Mouse (Mus musculus): ENCODE measurements around the gene Gm10392. TPM values are rescaled to one million over a fixed set of nuclear protein-coding genes. Genes with fewer than 3 reads are reported as not detected.

The Gm10392 gene
- not detected for polyA plus RNA-seq (2014; fragmentation: Illumina TruSeq; extraction: RNeasy Lipid Tissue Mini Kit (QIAGEN cat#74804); ENCODE audit: low read depth, low replicate concordance)

DNA sequence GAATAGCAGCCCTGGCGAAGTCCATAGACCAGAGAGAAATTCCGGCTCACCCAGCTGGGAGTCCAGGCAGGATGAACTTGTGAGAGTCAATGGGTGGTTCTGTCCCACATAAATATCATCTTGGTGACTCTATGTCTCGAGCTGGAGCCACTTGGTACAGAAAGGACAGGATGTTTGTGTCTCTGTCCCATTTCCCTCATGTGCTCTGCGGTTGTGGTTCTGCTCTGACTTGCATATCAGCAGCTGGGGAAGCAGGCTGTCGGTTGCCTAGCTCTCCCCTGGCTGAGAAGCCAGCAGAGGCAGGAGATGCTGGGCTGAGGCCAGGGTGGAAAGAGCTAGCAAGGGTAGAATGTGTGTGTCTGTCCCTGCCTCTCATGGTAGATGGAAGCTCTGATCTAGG, at the start of gene Gm10392:
Gene Gm10392 (minus strand): TSS at position 156 of the 400 bp plus-strand sequence.

DNA sequence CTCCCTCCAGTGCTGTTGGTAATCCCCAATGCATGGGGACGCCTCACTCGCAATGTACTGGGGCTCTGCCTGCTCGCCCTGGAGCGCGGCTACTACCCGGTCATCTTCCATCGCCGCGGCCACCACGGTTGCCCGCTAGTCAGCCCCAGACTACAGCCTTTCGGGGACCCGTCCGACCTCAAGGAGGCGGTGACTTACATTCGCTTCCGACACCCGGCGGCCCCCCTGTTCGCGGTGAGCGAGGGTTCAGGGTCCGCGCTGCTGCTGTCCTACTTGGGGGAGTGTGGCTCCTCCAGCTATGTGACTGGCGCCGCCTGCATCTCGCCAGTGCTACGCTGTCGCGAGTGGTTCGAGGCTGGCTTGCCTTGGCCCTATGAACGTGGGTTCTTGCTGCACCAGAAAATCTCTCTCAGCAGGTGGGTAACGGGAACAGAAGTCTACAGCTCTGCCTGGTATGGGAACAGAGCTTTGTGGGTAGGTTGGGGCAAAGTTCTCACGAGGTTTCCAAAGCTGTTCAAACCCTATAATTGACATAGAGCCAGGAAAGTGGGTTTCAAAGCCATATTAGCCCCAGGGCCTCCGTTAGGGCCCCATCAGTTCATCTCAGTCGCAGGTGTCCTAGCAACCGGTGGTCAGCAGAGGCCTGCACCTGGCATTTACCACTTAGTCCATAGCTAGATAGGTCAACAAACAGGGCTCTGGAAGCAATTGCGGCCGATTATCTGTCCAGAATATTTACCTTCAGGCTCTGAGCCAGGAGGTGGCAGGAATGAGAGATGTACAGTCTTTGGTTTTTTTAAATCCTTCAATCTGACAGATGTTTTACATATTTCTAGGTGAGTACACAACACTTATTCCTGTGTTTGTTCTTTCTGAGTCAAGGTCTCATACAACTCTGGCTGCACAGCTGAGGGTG, 3.1 kb downstream of the Gm10392 start, which contains the start of gene Trp53i13:
Gene Trp53i13 (minus strand): TSS at position 344 of the 916 bp plus-strand sequence.

DNA sequence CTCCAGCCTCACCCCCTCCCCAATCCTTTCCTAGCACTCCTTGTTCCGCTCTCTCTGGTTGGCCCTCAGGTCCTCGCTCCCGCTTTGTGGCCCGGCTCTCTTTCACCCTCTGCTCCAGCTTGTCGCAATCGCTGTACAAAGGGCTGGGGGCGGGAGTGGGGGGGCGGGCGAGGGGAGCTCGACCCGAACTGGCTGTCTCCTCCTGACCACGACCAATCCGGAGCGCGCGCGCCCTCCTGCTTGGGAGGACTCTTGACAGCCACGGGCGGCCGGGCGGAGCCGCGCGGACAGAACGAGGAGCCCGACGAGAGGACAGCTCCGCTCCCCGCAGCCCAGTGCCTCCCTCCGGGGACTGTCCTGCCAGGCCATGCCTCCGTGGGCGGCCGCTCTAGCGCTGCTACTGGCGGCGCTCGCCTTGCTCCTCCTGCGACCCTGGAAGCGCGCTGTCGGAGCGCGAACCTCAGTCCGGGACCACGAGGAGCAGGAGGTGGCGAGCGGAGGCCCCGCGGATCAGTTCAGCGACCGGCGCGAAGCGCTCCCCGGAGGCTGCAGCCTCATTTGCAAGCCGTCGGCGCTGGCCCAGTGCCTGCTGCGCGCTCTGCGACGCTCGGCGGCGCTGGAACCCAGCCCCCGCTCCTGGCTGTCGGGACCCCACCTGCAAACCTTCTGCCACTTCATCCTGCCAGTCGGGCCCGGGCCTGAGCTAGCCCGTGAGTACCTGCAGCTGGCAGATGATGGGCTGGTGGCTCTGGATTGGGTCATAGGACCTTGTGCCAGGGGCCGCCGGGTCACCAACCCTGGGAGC, 4.0 kb downstream of the Gm10392 start, which contains the start of gene Abhd15:
Gene Abhd15 (plus strand): TSS at position 290 of the 805 bp plus-strand sequence.

DNA sequence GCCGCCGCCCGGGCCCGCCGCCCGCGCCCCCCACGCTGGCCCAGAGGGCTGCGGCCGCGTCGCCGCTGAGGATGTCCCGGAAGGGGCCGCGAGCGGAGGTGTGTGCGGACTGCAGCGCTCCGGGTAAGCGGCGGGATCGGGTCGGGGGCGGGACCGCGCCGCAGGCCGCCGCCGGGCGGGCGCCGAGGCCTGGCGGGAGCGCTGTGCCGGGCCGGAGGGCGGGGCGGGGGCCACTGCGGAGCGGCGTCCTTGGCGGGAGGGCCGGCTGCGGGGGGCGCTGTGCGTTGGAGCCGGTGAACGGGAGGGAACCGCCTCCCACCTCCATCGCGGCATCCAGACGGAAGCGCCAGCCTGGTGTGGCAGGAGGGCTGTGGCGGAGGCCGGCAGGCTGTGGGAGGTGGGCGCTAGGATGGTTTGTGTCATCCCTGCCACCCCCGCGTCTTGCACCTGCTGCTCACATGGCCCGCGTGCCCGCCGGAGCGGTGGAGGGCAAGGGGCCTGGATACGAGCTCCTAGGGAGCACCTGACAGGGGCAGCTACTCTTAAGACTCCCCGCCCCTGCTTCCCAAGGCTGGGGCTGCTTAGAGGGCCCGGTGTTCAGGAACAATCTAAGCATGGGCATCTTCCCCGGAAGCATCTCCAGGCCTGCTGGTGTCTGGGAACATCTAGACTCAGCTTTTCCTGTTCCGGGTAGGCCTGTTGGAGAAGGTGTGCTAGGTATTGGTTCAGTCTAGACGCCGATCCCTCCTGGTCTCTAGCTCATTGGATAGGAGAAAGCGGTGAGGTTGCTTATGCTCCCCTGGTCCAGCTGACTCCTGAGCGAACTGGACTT, 25.3 kb downstream of the Gm10392 start, which contains the start of gene Git1:
Gene Git1 (plus strand): TSS at position 51 of the 832 bp plus-strand sequence.

DNA sequence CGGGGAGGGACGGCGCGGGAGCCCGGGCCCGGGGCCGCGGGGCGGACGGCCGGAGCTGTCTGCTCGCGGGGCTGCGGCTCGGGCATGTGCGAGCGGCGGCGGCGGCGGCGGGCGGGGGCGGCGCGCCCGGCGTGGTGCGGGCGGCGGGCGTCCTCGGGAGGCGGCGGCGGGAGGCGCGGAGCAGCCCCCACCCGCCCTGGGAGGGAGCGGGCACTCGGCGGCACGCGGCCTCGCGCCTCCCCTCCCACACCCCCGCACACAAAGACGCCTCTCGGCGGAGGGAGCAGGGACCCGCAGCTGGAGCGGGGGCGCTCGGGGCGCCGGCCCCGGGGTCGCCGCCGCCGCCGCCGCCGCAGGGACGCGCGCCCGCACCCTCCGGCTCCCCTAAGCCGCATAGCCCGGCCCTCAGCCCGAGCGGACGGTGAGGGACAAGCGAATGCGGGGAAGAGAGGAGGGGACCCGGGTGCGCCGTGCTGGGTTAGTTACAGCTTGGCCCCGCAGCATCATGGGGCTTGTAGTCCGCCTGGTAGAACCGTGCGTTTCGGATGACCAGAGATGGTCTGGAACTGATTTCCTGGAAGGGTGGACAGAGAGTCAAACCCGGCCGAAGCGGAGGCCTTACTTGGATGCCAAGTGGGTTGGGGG, 29.3 kb downstream of the Gm10392 start, which contains the start of gene Ankrd13b:
Gene Ankrd13b (minus strand): TSS at position 88 of the 645 bp plus-strand sequence.

Other genes with a start within 250 kb of the Gm10392 start
- 6.1 TPM for gene Coro6, start 56.8 kb downstream of the Gm10392 start, polyA plus RNA-seq (2014; fragmentation: Illumina TruSeq; extraction: RNeasy Lipid Tissue Mini Kit (QIAGEN cat#74804); ENCODE audit: low read depth, low replicate concordance)
- gene Ankrd13b, start 29.5 kb downstream of the Gm10392 start, polyA plus RNA-seq (2014; fragmentation: Illumina TruSeq; extraction: RNeasy Lipid Tissue Mini Kit (QIAGEN cat#74804); ENCODE audit: low read depth, low replicate concordance) = 6.4 TPM
- gene Git1, start 25.6 kb downstream of the Gm10392 start, polyA plus RNA-seq (2014; fragmentation: Illumina TruSeq; extraction: RNeasy Lipid Tissue Mini Kit (QIAGEN cat#74804); ENCODE audit: low read depth, low replicate concordance) = 47.8 TPM
- gene Abhd15, start 4.1 kb downstream of the Gm10392 start, polyA plus RNA-seq (2014; fragmentation: Illumina TruSeq; extraction: RNeasy Lipid Tissue Mini Kit (QIAGEN cat#74804); ENCODE audit: low read depth, low replicate concordance) = 14.0 TPM
- 14.7 TPM for gene Trp53i13, start 3.2 kb downstream of the Gm10392 start, polyA plus RNA-seq (2014; fragmentation: Illumina TruSeq; extraction: RNeasy Lipid Tissue Mini Kit (QIAGEN cat#74804); ENCODE audit: low read depth, low replicate concordance)
- gene Taok1, start 88.6 kb upstream of the Gm10392 start, polyA plus RNA-seq (2014; fragmentation: Illumina TruSeq; extraction: RNeasy Lipid Tissue Mini Kit (QIAGEN cat#74804); ENCODE audit: low read depth, low replicate concordance) = 13.3 TPM
- 16.4 TPM for gene Nufip2, start 167.0 kb upstream of the Gm10392 start, polyA plus RNA-seq (2014; fragmentation: Illumina TruSeq; extraction: RNeasy Lipid Tissue Mini Kit (QIAGEN cat#74804); ENCODE audit: low read depth, low replicate concordance)
- not detected for gene Cryba1, start 206.1 kb upstream of the Gm10392 start, polyA plus RNA-seq (2014; fragmentation: Illumina TruSeq; extraction: RNeasy Lipid Tissue Mini Kit (QIAGEN cat#74804); ENCODE audit: low read depth, low replicate concordance)
- gene Myo18a, start 244.0 kb upstream of the Gm10392 start, polyA plus RNA-seq (2014; fragmentation: Illumina TruSeq; extraction: RNeasy Lipid Tissue Mini Kit (QIAGEN cat#74804); ENCODE audit: low read depth, low replicate concordance) = 27.9 TPM